Mouse (Mus musculus): Measurements from ENCODE around the gene Yipf6.

GRCm38 (mm10) chrX:98953941-98954340, 17.8 kb downstream of the Yipf6 start:
- TF ChIP-seq CTCF (IDR thresholded peaks at IDR 0.05; ENCODE audit: borderline replicate concordance, extremely low read depth, insufficient read depth, insufficient read length) = peak; percentile 66
- no peak for TF ChIP-seq POLR2A (IDR thresholded peaks at IDR 0.05; ENCODE audit: borderline replicate concordance, extremely low read depth, insufficient read depth, insufficient read length, poor library complexity, severe bottlenecking)
